Mouse (Mus musculus): ENCODE results near the gene Dtnb. TPM values are rescaled to one million over a fixed set of nuclear protein-coding genes. Genes with fewer than 3 reads are reported as not detected.

Gene Dtnb
- polyA plus RNA-seq, 1 experiment from 2014 or later, result 14.2 TPM

DNA sequence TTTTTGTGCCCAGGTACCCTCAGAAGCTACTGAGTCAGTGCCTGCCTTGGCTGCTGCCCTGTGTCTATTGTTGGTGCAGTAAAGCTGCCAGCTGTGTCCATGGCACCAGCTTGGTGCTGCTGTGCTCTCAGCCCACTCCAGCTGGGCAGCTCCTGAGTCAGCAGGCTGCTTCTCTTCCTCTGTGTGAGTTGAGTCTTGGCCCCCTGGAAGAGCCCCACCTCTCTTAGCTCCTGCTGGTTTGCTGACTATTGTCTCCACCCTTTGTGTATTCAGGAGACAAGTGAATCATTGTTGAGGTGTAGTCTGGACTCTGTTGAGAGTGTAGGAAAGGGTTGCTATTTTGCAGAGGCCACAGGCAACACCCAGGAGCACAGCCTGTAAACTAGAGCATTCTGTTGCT, 90.5 kb downstream of the Dtnb start:
- H3K36me3 ChIP-seq (ENCODE audit: control insufficient read depth, insufficient read depth), result no peaks in the 10 kb centered on the region; the same call in 1 of the 2 replicates
- H3K4me2 ChIP-seq (ENCODE audit: low read depth, low read length), result no peak overlapping the region
- H3K27me3 ChIP-seq (ENCODE audit: control insufficient read depth, insufficient read depth, low read length), result no peaks in the 10 kb centered on the region
- H3K4me3 ChIP-seq (ENCODE audit: low read length), result no peak overlapping the region
- no peaks in the 10 kb centered on the region for H3K9me3 ChIP-seq (replicated peaks; ENCODE audit: control insufficient read depth, low read length)
- no peak for ATAC-seq (replicated peaks; ENCODE audit: extremely low read depth, insufficient read depth, low FRiP score)
- peaks cover 3% of the 10 kb centered on the region for H3K4me1 ChIP-seq (ENCODE audit: control insufficient read depth, insufficient read depth, low read length)
- H3K9ac ChIP-seq (ENCODE audit: low read length), result no peak overlapping the region
- H3K27ac ChIP-seq (ENCODE audit: low read length), result no peak overlapping the region

DNA sequence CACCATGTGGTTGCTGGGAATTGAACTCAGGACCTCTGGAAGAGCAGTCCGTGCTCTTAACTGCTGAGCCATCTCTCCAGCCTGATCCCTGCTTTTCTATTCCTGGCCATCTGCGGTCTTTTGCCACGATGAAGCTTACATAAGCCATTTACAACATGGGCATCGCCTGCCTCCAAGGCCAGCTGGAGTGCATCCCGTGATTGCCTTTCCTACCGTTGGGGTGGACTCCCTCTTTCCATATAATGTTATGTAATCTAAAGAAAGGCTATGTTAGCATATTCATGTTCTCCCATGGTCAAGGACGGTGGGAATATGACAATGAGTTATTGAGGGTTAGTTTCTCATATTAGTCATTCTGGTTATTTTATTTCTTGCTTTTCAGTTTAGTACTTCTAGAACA, 91.2 kb downstream of the Dtnb start:
- no peak for ATAC-seq (replicated peaks; ENCODE audit: extremely low read depth, insufficient read depth, low FRiP score)
- H3K9ac ChIP-seq (ENCODE audit: low read length), result no peak overlapping the region
- H3K4me2 ChIP-seq (ENCODE audit: low read depth, low read length), result no peak overlapping the region
- no peak overlapping the region for H3K4me3 ChIP-seq (ENCODE audit: low read length)
- H3K27ac ChIP-seq (ENCODE audit: low read length), result no peak overlapping the region
- no peaks in the 10 kb centered on the region; the same call in 1 of the 2 replicates for H3K36me3 ChIP-seq (ENCODE audit: control insufficient read depth, insufficient read depth)
- 86% methylated on average over 7 of the region's 7 CpGs for WGBS
- no peaks in the 10 kb centered on the region for H3K9me3 ChIP-seq (replicated peaks; ENCODE audit: control insufficient read depth, low read length)
- H3K4me1 ChIP-seq (ENCODE audit: control insufficient read depth, insufficient read depth, low read length), result no peaks in the 10 kb centered on the region
- H3K27me3 ChIP-seq (ENCODE audit: control insufficient read depth, insufficient read depth, low read length), result no peaks in the 10 kb centered on the region

DNA sequence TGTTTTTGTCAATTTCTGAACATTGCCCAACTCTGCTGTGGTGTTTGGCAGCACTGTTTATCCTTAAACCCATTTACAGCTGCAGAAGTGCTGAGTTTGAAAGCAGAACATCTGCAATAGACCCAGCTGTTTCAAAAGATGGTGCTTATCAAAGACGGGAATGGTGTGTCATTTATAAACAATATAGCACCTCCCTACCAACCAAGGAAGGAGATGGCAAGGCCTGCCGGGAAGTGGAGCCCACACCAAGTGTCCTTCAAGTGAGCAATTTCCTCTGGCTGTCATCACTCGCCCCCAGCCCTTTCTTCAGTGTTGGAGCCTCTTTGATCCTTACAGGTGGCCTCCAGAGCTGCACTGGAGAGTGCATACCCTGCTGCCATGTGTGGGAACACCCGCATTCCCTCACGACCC, 97.8 kb downstream of the Dtnb start:
- no peak for ATAC-seq (replicated peaks; ENCODE audit: extremely low read depth, insufficient read depth, low FRiP score)

DNA sequence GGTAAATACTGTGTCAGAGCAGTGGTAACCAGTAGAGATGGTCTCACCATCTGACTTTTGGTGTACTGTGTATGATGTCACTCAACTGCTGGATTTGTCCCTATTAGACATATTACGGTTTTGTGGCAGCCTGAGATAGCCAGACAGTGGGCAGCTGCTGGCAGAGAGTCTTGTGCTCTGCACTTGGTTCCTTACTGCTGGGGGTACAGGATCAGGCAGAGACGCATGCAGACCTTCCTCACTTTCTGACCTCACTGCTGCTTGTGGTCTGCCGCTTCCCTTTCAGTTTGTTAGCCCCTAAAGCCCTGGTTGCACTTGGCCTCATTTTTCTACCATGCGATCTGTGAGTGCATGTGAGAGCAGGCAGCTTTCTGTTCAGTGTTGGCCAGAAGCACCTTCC, 98.9 kb downstream of the Dtnb start:
- Histone ChIP-seq H3K4me3 (ENCODE audit: low read length) (no peak overlapping the region), H3K4me1 (ENCODE audit: control insufficient read depth, insufficient read depth, low read length) (0 out of 2 replicates have a peak, but pooled peaks cover 2% of the 10 kb centered on the region), H3K9ac (ENCODE audit: low read length) (no peak overlapping the region), H3K27me3 (ENCODE audit: control insufficient read depth, insufficient read depth, low read length) (no peaks in the 10 kb centered on the region), H3K36me3 (ENCODE audit: control insufficient read depth, insufficient read depth) (no peaks in the 10 kb centered on the region), H3K27ac (ENCODE audit: low read length) (no peak overlapping the region), H3K4me2 (ENCODE audit: low read depth, low read length) (no peak overlapping the region), H3K9me3 (replicated peaks; ENCODE audit: control insufficient read depth, low read length) (no peaks in the 10 kb centered on the region)
- no peak for ATAC-seq (replicated peaks; ENCODE audit: extremely low read depth, insufficient read depth, low FRiP score)
- WGBS, result 70% methylated on average over 4 of the region's 4 CpGs

More for the DNA sequence above, 97.8 kb downstream of the Dtnb start:
- H3K36me3 ChIP-seq (ENCODE audit: control insufficient read depth, insufficient read depth), result no peaks in the 10 kb centered on the region
- no peak overlapping the region for H3K4me2 ChIP-seq (ENCODE audit: low read depth, low read length)
- H3K9ac ChIP-seq (ENCODE audit: low read length), result no peak overlapping the region
- no peaks in the 10 kb centered on the region for H3K27me3 ChIP-seq (ENCODE audit: control insufficient read depth, insufficient read depth, low read length)
- no peaks in the 10 kb centered on the region for H3K9me3 ChIP-seq (replicated peaks; ENCODE audit: control insufficient read depth, low read length)
- no peak overlapping the region for H3K27ac ChIP-seq (ENCODE audit: low read length)
- no peak overlapping the region for H3K4me3 ChIP-seq (ENCODE audit: low read length)
- WGBS, result 35% methylated on average over 5 of the region's 5 CpGs
- H3K4me1 ChIP-seq (ENCODE audit: control insufficient read depth, insufficient read depth, low read length), result 0 out of 2 replicates have a peak, but pooled peaks cover 2% of the 10 kb centered on the region

DNA sequence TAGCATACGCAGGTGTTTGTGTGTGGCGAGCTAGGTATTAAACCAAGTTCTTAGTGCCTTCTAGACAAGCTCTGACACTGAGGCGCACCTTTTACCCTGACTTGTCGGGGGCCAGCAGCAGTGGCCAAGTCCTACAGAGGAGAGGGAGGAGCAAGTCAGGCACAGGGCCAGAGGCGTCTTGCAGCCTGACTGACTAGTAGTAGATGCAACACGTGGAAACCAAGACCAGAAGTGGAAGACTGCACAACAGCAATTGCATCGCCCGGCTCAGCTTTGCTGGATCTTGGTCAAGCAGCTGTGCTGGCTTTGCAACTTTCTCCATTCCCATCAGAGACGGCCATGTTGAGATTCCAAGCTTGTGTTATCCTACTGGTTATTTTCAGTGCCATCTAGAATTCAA, 100.6 kb downstream of the Dtnb start:
- Histone ChIP-seq H3K9ac (ENCODE audit: low read length) (no peak overlapping the region), H3K4me2 (ENCODE audit: low read depth, low read length) (no peak overlapping the region), H3K9me3 (replicated peaks; ENCODE audit: control insufficient read depth, low read length) (no peaks in the 10 kb centered on the region), H3K4me1 (ENCODE audit: control insufficient read depth, insufficient read depth, low read length) (0 out of 2 replicates have a peak, but pooled peaks cover 2% of the 10 kb centered on the region), H3K36me3 (ENCODE audit: control insufficient read depth, insufficient read depth) (no peaks in the 10 kb centered on the region), H3K27ac (ENCODE audit: low read length) (no peak overlapping the region), H3K4me3 (ENCODE audit: low read length) (no peak overlapping the region), H3K27me3 (ENCODE audit: control insufficient read depth, insufficient read depth, low read length) (no peaks in the 10 kb centered on the region)
- WGBS, result 62% methylated on average over 9 of the region's 9 CpGs
- no peak for ATAC-seq (replicated peaks; ENCODE audit: extremely low read depth, insufficient read depth, low FRiP score)

DNA sequence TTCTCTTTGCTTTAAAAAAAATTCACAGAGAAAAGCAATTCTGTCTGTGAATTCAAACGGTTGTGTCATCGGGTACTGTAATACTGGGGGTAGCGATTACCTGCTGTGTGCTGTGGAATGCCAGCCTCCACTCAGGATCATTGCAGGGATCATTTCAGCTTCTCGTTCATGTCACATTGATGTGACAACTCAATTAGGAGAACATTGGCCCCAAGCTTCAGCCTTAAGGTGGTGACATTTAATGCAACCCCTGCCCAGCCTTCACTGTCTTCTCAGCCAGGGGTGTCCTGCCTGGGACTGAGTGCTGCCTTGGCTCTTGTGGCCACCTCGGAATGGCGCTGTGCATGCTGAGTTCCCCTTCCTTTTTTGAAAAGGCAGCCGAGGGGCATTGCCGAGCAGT, 101.7 kb downstream of the Dtnb start:
- no peaks in the 10 kb centered on the region for H3K9me3 ChIP-seq (replicated peaks; ENCODE audit: control insufficient read depth, low read length)
- WGBS, result 61% methylated on average over 8 of the region's 8 CpGs
- no peak overlapping the region for H3K27ac ChIP-seq (ENCODE audit: low read length)
- H3K4me1 ChIP-seq (ENCODE audit: control insufficient read depth, insufficient read depth, low read length), result 0 out of 2 replicates have a peak, but pooled peaks cover 2% of the 10 kb centered on the region
- no peak for ATAC-seq (replicated peaks; ENCODE audit: extremely low read depth, insufficient read depth, low FRiP score)
- no peak overlapping the region for H3K4me3 ChIP-seq (ENCODE audit: low read length)
- no peaks in the 10 kb centered on the region for H3K36me3 ChIP-seq (ENCODE audit: control insufficient read depth, insufficient read depth)
- H3K9ac ChIP-seq (ENCODE audit: low read length), result no peak overlapping the region
- H3K4me2 ChIP-seq (ENCODE audit: low read depth, low read length), result no peak overlapping the region
- no peaks in the 10 kb centered on the region for H3K27me3 ChIP-seq (ENCODE audit: control insufficient read depth, insufficient read depth, low read length)

DNA sequence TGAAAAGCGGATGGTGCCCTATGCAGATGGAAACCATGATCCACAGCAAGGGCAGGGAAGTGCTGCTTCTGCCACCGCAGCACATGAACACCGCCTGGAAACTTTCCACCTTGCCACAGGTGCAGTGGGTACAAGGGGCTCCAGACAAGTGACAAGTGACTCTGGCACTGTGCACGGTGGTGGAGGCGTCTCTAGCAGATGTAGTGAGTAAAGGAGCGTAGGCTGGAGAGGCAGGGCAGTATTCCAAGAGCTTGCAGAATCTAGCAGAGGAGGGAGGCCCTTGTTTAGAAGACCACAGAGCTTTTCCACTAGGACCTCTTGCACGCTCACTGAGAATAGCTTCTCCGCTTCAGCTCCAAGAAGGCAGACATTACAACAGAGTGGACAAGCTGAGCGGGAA, 102.7 kb downstream of the Dtnb start:
- Histone ChIP-seq H3K27ac (ENCODE audit: low read length) (no peak overlapping the region), H3K27me3 (ENCODE audit: control insufficient read depth, insufficient read depth, low read length) (no peaks in the 10 kb centered on the region), H3K4me2 (ENCODE audit: low read depth, low read length) (no peak overlapping the region), H3K4me3 (ENCODE audit: low read length) (no peak overlapping the region), H3K9me3 (replicated peaks; ENCODE audit: control insufficient read depth, low read length) (no peaks in the 10 kb centered on the region), H3K9ac (ENCODE audit: low read length) (no peak overlapping the region), H3K36me3 (ENCODE audit: control insufficient read depth, insufficient read depth) (no peaks in the 10 kb centered on the region), H3K4me1 (ENCODE audit: control insufficient read depth, insufficient read depth, low read length) (0 out of 2 replicates have a peak, but pooled peaks cover 1% of the 10 kb centered on the region)
- no peak for ATAC-seq (replicated peaks; ENCODE audit: extremely low read depth, insufficient read depth, low FRiP score)
- 77% methylated on average over 9 of the region's 9 CpGs for WGBS

DNA sequence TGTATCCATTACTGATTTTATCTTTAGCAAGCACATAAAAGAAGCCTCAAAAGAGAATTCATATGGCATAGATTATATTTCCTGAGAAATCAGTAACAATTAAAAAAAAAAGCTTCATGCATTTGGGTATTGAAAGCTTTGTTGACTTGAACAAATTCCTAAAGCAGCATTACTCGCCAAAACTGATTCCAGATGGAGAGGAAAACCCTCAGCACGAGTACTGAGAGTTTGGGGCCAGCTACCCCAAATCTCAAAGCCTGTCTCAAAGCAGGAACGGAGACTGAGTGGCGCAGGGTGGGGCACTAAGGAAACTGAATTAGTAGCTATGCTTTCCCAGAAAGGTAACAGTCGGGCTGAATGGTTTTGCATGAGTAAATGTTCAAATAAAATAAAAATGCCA, 108.5 kb downstream of the Dtnb start:
- no peaks in the 10 kb centered on the region for H3K36me3 ChIP-seq (ENCODE audit: control insufficient read depth, insufficient read depth)
- no peak overlapping the region for H3K4me2 ChIP-seq (ENCODE audit: low read depth, low read length)
- no peak overlapping the region for H3K9ac ChIP-seq (ENCODE audit: low read length)
- WGBS, result 77% methylated on average over 5 of the region's 5 CpGs
- H3K9me3 ChIP-seq (replicated peaks; ENCODE audit: control insufficient read depth, low read length), result no peaks in the 10 kb centered on the region
- no peak overlapping the region for H3K27ac ChIP-seq (ENCODE audit: low read length)
- H3K27me3 ChIP-seq (ENCODE audit: control insufficient read depth, insufficient read depth, low read length), result no peaks in the 10 kb centered on the region
- no peak for ATAC-seq (replicated peaks; ENCODE audit: extremely low read depth, insufficient read depth, low FRiP score)
- no peaks in the 10 kb centered on the region for H3K4me1 ChIP-seq (ENCODE audit: control insufficient read depth, insufficient read depth, low read length)
- H3K4me3 ChIP-seq (ENCODE audit: low read length), result no peak overlapping the region

DNA sequence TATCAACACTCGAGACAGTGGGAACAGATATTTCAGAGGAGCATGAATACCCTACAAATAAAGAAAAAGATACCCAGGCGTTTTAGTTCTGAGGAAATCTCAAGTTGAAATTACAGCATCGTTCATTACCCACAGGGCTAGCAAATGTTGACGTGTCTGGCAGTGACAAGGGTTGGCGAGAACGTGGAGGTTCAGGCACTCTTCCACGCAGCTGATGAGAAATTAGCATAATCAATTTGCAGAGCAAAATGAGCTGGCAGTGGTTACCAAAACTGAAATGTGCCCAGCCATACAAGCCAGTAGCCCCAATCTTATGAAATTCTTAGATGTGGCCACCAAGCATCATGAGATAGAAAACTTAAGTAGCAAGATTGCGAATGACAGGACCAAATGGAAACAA, 110.9 kb downstream of the Dtnb start:
- Histone ChIP-seq H3K9me3 (replicated peaks; ENCODE audit: control insufficient read depth, low read length) (no peaks in the 10 kb centered on the region), H3K36me3 (ENCODE audit: control insufficient read depth, insufficient read depth) (no peaks in the 10 kb centered on the region), H3K4me3 (ENCODE audit: low read length) (no peak overlapping the region), H3K9ac (ENCODE audit: low read length) (no peak overlapping the region), H3K4me1 (ENCODE audit: control insufficient read depth, insufficient read depth, low read length) (no peaks in the 10 kb centered on the region), H3K4me2 (ENCODE audit: low read depth, low read length) (no peak overlapping the region), H3K27me3 (ENCODE audit: control insufficient read depth, insufficient read depth, low read length) (no peaks in the 10 kb centered on the region), H3K27ac (ENCODE audit: low read length) (no peak overlapping the region)
- WGBS, result 71% methylated on average over 8 of the region's 8 CpGs
- ATAC-seq (replicated peaks; ENCODE audit: extremely low read depth, insufficient read depth, low FRiP score), result no peak
